Mouse (Mus musculus) ZHBTc4 (cell line): Measurements from ENCODE around the gene Prmt9.

Experiments
- DNase-seq: peaks from one replicate; pipeline ENCODE4 v3.0.0-alpha.2; 2011; ENCODE audit warnings: low read depth, low spot score

Prmt9 gene

DNA sequence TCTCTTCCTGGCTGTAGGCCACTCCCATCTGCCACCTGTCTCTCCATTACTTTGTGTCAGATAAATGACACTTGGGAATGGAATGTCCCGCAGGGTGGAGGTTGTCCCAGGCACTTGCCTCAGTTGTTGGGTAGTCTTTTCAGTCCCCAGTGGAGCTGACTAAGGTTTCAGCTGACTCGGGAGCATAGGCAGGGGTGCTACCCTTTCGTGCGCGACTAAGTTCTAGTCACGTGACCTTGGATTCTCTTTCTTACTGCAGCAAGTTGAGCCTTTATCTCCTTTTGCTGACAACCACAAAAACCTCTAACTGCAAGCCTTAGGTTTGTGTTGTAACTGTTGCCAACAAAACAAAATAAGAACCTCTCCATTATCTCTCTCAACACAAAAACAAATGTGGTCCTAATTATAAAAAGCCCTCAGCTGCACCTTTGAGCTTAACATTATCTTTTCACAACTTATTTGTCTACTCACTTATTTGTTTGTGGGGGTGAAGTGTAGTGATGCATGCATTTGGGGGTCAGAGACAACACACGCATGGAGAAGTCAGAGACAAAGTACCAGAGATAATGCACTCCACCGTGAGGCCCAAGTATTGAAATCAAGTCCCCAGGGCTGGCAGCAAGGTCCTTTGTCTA lies 14.7 kb upstream of the Prmt9 start:
- peak; percentile 55 for DNase-seq

DNA sequence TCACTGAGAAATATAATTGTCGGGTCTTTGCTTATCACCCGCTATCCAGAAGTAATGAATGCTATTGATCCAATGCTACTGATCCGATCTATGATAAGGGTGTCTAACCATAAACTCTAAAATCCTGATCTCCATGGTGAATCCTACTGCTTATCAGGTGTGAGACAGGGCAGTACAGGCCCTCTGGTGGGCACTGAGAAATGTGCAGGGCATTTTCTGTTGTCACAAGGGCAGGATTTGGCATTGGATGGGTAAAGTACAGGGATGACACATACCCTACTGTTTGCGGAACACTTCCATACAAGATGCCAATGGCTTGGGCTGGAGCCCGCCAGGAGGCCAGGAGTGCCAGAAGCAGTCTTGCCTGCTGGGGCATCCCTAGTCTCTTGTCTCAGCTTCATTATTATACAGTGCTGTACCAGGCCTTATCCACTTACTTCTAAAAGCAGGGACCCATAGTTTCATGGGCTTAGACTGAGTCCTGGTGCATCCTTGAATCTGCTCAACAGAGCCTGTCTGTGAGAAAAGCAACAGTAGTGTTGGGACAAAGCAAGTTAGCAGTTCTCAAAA lies 14.1 kb upstream of the Prmt9 start:
- peak; percentile 51 for DNase-seq

DNA sequence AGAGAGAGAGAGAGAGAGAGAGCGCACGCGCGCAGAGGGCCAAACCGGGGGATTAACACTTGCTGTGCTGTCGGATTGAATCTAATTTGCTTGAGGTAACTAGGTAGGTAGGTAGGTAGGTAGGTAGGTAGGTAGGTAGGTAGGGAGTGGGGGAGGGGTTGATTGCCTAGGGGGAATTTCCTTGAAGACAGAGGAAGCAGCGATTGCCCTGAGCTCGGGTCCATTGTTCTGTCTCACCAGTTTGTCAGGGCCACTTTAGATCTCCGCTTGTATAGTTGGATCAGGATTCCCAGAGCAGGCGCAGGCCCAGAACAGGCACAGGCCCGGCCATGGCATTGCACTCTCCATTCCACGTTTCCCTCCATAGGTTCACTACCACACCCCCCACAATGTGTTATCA lies 12.4 kb upstream of the Prmt9 start:
- DNase-seq = peak; percentile 55

DNA sequence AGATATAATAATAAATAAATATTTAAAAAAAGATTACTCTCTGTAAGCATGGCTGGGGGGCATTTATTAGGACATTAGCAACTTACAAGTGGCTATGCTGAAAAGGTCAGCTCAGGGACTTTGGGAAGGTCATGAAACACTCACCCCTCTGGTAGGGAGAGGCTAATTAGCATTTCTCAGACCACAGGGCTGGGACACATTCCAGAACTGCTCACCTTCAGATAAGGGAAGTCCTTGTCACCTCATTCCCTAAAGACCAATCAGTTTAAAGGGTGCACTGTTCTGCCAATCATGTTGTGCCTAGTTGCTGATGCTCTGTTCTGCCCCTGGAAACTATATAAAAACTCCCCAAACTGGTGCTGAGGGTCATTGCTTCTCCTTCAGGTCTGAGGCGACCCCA lies 10.9 kb upstream of the Prmt9 start:
- DNase-seq = peak; percentile 57

DNA sequence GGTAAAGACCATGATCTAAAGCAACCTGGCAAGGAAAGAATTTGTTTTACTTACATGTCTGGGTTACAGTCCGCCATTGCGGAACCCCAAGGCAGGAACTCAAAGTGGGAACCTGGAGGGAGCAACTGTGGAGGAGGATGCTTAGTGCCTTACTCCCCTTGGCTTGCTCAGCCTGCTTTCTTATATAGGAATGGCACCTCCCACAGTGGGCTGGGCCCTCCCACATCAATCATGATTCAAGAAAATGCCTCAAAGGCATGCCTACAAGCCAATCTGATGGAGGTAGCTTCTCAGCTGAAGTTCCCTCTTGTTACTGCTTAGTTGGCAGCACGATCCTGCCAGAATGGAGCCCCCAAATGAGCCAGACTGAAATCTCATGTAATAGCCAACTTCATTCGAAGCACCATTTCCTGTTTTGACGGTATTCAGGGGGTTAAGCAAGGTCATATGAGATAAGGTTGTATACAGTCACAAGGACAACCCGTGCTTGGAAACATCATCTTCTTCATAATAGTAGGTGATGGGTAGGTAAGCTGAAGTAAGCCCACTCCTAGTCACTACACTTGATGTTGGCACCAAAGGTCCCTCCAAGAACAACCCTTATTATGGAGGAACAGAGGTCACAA lies 5.9 kb upstream of the Prmt9 start:
- DNase-seq = no peak

DNA sequence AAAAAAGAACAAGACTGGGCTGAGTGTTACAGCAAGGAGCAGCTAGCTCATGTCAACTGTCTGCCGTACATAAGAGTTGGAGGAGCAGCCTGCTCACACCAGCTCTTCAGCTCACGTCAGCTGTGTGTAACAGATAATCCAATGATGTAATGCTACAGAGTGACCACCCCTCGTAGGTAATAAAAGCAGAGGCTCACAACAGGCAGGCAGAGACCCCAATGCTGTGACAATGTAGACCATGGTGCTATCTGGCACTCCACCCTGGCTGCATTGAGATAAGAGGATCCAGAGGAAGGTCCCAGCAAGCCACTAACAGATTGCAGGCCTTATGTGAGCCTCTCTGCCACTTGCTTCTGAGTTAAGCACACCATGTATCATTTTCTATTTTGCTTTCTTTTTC lies 4.8 kb upstream of the Prmt9 start:
- DNase-seq = no peak

DNA sequence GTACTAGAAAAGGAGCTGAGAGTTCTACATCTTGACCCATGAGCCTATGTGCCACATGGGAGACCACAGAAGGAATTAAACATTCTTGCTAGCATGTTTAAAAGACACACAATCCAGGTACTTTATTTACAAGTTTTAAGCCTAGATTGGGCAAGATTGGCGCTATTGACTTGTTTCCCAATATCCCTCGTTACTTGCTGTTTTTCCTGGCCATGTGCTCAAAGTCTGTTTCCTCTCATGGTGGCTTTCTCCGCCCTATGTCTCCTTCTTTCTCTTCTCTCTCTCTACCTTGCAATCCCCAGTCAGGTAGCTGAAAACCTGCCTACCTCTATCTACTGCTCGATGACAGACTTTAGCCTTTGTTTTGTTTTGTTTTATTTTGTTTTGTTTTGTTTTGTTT lies 3.6 kb upstream of the Prmt9 start:
- no peak for DNase-seq

DNA sequence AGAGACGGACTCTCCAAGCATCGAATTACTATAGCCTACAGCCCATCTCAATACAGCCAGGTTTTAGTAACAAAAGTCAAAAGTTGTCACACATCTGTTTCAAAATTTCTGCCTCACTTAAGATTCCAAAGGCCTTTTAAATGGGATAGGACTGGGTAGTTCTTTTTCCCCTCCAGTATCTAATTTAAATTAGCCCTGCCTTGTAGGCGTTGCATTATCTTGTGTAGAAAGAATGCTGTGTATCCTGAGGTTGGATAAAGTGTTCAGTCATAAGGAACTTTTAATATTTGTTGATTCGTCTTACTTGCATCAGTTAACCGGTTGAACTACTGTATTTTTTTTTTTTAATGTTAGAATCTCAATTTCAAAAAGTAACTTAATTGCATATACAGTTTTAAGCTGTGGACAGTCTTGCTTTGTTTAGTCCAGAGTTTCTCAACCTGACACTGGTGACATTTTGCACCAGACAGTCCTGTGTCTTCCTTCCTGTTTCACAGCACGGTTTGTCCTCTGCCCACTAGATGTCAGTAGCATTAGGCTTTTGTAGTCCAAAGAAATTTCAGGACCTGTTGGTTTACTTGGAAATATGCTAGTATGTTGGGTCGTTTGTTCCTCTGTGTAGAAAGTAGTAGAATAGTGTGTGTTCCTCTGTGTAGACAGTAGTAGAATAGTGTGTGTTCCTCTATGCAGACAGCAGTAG lies 834 bp downstream of the Prmt9 start:
- DNase-seq = peak; percentile 48

DNA sequence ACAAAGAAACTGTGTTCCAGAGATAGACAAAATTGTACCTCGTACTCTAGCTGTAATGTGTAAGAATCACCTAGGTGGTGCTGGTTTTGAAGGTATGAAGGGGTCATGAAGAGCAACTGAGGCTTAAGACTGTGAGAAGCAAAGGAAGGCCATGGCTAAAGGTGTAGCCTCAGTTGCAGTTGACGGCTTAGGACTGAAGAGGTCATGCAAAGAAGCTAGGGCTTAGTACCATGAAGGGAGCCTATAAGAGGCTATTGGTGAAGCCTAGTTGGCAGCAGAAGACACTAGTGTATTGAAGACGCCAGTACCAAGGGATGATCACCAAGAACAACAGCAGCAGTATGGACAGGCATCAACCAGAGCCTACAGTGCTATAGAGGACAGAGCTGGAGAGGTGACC lies 3.3 kb downstream of the Prmt9 start:
- no peak for DNase-seq

DNA sequence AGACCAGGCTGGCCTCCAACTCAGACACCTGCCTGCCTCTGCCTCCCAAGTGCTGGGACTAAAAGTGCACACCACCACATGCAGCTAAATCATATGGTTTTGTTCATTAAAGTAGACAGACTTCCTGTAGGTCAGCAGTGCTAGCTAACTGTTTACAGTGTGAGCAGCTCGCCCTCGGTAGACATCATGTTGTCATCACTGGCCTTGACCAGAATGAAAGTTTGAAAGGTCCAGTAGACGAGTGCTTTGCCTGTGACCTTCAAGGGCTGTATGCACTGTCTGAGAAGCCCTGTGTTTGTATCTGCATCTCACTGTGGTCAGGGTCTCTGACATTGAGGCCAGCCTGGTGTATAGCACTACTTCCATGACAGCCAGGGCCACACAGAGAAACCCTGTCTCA lies 12.2 kb downstream of the Prmt9 start:
- no peak for DNase-seq

DNA sequence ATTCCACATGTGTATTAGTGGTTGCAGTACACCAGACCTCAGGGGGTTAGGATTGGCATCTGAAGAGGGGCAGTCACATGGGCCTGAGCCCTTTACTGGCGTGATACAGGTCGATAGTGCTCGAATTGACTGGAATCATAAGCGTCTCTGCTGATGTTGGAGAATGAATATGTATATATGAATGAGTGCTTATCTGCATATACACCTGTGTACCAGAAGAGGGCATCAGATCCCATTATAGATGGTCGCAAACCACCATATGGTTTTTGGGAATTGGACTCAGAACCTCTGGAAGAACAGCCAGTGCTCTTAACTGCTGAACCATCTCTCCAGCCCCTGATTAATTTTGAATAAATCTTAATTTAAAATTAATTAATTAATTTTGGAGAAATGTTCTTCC lies 25.0 kb downstream of the Prmt9 start:
- peak; percentile 21 for DNase-seq

DNA sequence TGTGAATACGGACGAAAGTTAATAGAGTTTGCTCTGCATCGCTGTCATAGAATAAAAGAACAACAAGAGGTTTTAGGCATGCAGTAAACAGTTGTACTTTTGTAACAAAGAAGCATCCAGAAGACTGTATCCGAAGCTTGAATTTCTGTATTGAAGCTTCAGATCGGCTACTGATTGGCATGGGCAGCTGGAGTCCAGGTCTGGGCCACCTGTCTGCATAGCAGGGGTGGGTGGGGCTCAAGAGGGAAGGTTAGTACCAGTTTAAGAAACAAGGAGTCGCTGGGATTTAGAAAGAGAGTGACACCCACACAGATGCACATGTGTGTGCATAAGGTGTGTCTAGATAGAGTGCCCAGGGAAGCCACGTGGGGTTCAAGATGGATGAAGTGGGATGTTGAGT lies 28.5 kb downstream of the Prmt9 start:
- DNase-seq = no peak

DNA sequence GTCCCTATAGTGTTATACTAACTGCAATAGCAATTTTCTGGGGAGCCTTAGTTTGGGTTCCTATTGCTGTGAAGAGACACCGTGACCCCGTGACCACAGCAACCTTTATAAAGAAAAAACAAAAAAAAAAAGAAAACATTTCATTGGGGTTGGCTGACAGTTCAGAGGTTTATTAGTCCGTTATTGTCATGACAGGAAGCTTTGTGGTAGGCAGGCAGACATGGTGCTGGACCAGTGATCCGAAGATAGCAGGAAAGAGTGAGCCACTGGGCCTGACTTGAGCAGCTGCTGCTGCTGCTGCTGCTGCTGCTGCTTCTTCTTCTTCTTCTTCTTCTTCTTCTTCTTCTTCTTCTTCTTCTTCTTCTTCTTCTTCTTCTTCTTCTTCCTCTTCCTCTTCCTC lies 35.0 kb downstream of the Prmt9 start:
- DNase-seq = no peak

DNA sequence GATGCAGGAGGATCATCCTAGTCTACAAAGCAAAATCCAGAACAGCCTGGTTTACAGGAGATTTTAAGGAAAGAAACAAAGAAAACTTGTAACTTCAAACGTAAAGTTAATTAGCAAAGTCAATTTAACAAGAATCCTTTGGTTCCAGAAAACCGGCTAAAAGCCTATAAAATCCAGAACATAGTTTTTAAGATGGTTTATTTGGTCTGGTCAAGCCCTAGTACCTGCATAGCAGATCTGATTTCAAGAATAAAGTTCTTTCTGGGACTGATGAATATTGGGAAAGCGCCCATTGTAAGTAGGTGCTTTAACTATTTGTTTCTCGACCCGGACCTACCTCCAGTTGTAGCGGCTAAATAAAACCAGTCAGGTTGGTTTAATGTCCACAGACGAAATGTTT lies 60.4 kb downstream of the Prmt9 start:
- DNase-seq = no peak

DNA sequence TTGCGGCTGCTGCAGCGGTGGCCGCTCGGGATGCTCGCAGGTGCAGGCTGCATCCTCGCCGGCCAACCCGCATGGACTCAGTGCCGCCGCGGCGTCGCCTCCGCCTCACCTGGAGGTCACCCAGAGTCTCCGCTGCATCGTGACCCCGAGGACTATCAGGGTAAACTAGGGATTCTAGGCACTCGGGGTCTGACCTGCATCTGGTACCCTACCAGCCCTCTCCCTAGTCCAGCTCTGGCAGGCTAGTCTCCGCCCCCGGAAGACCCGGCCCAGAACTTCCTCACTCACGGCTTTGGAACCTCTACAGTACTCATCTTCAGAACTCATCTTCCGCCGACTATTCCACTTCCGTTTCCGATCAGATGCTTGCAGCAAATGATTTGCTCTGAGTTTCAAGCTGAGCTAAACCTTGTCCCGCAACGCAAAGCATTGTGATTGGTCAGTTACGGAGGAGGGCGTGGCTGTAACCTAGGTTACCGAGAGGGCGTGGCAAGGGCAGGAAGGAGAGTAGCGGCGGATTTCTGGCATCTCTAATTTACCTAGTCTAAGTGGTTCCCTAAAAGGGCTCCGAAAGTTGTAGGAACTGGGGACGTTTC lies 61.3 kb downstream of the Prmt9 start, which contains the start of gene Tmem184c:
TSS of gene Tmem184c (minus strand) at position 325 of the 596 bp plus-strand sequence.
- DNase-seq = peak; percentile 98

DNA sequence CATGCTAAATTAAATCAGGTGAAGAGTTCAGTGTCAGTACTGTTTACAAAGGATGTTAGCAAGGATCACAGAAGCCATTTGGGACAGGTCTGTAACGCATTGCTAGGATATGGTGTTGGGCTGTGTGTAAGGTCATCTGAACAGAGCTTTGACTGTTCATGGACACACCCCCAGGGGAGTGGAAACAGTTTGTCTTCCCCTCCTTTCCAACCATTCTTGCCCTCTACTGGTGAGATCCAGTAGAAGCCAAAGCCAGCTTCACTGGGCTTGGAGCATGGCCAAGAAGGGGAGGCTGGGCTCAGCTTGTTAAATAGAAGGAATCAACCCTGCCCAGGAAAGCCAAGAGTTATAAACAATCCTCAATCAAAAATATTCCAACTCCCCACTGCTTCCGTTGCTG lies 68.7 kb downstream of the Prmt9 start:
- DNase-seq = peak; percentile 72

DNA sequence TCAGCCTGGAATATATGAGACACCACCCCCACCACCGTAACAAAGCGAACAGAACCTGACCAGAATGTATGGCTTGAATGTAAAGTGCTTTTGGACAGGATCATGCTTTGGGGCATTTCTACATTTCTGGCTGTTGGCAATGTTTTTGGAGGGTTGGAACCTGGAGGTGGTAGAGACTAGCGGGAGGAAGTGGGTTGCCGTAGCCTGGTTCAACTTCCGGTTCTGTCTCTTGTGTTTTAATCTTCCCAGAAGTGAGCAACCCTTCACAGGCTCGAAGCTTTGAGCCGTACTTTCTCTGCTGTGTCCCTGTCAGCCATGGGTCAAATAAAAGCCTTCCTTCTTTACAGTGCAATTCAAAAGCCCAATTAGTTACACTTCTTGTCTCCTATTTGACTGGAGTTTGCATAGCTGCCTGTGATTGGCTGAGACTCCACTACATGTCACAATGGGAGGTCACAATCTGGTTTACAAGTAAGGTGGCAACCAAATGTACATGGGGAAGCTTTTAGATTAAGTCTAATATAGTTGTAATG lies 74.5 kb downstream of the Prmt9 start:
- no peak for DNase-seq

DNA sequence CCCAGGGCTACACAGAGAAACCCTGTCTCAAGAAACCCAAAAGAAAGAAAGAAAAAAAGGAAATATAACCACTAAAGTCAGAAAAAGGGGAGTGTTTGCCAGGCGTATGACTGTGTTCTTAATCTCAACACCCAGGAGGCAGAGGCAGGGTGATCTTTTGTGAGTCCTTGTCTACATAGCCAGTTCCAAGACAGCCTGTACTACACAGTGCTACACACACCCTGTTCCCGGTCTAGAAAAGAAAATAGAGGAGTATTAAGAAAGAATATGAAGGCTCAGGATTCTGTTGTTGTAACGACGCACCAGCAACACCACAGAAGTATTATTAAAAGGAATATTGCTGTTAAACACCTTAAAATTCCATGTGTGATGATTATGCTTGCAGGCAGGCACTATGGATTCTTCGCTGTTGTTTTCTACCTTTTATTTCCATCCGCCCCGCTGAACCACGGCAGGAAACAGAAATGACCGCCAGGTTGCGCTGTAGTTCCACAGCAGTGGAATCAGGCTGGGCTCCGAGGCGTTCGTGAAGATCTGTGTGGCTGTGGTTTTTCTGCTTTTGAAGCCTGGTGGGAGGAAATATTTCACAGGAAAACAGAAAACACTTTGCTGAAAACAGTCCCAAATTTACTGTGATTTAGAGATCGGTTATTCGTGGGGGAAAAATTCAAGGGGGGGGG lies 80.8 kb downstream of the Prmt9 start:
- peak; percentile 82 for DNase-seq

DNA sequence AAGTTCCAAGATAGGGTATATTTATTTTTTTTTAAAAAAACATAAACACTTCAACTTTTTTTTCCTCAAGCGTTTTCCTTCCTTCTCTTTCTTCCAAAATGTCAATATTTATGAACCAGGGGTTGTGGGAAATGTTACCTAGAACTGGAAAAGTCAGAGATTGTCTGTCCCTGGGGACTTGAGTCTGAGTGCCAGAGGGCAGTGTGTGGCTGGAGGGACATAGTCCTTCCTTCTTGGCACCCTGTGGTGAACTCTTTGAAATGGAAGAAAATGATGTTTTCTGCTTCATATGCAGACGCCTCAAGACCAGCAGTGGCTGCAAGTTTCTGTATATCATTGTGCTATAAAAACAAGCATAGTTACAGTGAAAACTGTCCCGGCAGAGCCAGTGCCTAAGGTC lies 81.5 kb downstream of the Prmt9 start:
- no peak for DNase-seq
